Mouse (Mus musculus) stomach, postnatal 0 days (tissue): Measurements from ENCODE around the gene Cpd.

ENCODE experiments used
- CTCF ChIP-seq: IDR thresholded peaks from 2 replicates; pipeline ENCODE4 v1.5.1; 2016; ENCODE audit warnings: antibody characterized with exemption, low read depth, mild to moderate bottlenecking, moderate library complexity
- EP300 ChIP-seq: optimal IDR thresholded peaks from 2 replicates; pipeline ENCODE3; 2016; ENCODE audit warnings: antibody characterized with exemption

DNA sequence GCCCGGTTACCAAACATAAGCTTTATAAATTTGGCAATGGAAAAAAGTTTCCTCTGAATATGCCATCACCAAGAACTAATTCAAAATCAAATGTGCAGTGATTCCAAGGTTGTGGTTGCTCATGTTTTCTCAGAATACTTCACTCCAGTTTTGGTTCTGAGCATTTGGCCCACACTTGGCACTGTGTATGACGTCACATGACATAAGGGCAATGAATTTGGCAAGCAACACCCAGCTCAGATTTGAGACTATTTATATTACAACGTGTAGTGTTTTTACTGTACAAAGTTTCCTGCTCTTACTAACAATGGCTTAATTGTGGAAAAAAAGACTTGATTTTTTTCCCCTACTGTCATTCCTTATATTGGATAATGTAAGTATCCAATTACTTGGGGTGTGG is 73.0 kb downstream of the Cpd start:
- TF ChIP-seq CTCF (no peak), EP300 (no peak)
